Mouse (Mus musculus): ENCODE data around the gene Htra2.

GRCm38 (mm10) chr6:83027293-83027692 lies 27.8 kb downstream of the Htra2 start:
- TF ChIP-seq POLR2A (IDR thresholded peaks at IDR 0.05; ENCODE audit: insufficient read length, low read depth): no peak
- TF ChIP-seq MYOD1 (IDR thresholded peaks at IDR 0.05; ENCODE audit: control insufficient read depth in 1 of 3, insufficient read length in 2 of 3, low read depth in 2 of 3): no peak
- TF ChIP-seq POLR2AphosphoS2 (IDR thresholded peaks at IDR 0.05; ENCODE audit: insufficient read length, low read depth): no peak
- TF ChIP-seq MYOG (IDR thresholded peaks at IDR 0.05; ENCODE audit: control insufficient read depth in 1 of 3, insufficient read depth in 1 of 3, insufficient read length in 2 of 3, low read depth in 2 of 3): no peak
- TF ChIP-seq TCF12 (IDR thresholded peaks at IDR 0.05; ENCODE audit: insufficient read depth, poor library complexity, severe bottlenecking): no peak
- no peak for TF ChIP-seq E2F4 (IDR thresholded peaks at IDR 0.05; ENCODE audit: insufficient read depth)
- no peak for TF ChIP-seq TCF3 (IDR thresholded peaks at IDR 0.05; ENCODE audit: insufficient read length, low read depth)
- TF ChIP-seq CEBPB (IDR thresholded peaks at IDR 0.05; ENCODE audit: insufficient read depth, poor library complexity, severe bottlenecking): no peak
- no peak for TF ChIP-seq MAX (IDR thresholded peaks at IDR 0.05; ENCODE audit: low read depth)
- no peak for TF ChIP-seq SRF (IDR thresholded peaks at IDR 0.05; ENCODE audit: control insufficient read depth, insufficient read length, low read depth)
- TF ChIP-seq USF1 (IDR thresholded peaks at IDR 0.05; ENCODE audit: low read depth): no peak
- TF ChIP-seq REST (IDR thresholded peaks at IDR 0.05; ENCODE audit: insufficient read depth, insufficient read length): no peak
